Mouse (Mus musculus) c-Kit-positive CD71-positive TER-119-positive erythroid progenitor cells, embryonic 14.5 days (primary cell): ENCODE results near the gene AI464131.

Source experiments
- DNase-seq: peaks from one replicate; pipeline ENCODE4 v3.0.0-alpha.2; 2013; ENCODE audit warnings: low spot score

AI464131 gene

DNA sequence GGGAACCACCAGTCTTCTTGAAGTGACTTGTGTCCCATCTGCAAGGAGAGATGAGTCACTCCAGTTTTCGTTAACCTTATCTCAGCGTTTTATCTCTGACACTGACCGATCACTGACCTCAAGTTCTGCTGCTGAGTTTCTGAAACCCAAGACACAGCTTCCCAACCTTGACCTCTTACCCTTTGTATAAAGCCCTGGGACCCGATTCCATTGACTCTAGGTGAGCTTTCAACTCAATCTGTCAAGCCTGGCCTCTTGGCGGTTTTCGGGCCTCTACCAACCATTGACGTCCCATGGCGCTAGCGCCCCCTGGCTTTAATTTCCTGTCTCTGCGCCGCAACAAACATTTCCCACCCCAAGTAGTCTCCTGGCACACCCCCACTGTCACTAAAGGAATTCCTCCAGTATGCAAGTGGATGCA is 2.3 kb upstream of the AI464131 start:
- no peak for DNase-seq

- no peak for DNase-seq
These were observed 1.4 kb upstream of the AI464131 start for GRCm38 (mm10) chr4:41504325-41504724.

DNA sequence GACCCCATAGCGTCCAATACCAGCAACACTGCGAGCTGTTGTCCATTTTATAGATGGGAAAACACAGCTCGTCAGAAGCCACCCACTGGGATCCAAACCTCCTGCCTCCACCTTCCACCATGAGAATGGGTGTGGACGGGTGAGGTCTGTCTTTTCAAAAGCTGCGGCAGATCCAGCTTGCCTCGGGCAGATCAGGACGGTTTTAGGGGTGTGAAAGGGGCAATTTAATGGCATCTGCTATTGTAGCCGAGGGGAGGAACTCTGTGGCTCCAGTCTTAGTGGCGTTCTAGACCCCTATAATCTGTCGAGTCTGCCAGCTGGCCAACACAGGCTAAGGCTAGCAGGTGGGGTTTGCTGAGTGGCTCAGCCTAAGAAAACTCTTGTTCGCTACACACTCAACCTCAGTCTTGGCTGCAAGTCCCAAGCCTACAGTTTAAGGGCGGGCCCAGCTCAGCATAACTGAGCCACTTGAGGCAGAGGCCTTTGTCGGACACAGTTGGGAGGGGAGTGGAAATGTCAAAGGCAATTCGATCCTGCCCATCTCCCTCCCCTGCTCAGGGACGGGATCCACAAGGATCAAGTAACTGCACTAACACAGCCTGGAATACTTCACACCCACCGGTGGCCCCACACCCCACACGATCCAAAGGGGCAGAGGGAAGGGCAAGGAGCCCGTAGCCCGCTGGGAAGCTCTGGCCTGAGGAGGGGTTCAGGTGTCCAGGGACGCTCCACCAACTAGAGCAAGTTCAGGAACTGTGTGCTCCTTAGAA is 520 bp downstream of the AI464131 start:
- no peak for DNase-seq

GRCm38 (mm10) chr4:41500787-41501186 is 2.1 kb downstream of the AI464131 start:
- DNase-seq = no peak

GRCm38 (mm10) chr4:41499619-41500018 is 3.3 kb downstream of the AI464131 start:
- no peak for DNase-seq

DNA sequence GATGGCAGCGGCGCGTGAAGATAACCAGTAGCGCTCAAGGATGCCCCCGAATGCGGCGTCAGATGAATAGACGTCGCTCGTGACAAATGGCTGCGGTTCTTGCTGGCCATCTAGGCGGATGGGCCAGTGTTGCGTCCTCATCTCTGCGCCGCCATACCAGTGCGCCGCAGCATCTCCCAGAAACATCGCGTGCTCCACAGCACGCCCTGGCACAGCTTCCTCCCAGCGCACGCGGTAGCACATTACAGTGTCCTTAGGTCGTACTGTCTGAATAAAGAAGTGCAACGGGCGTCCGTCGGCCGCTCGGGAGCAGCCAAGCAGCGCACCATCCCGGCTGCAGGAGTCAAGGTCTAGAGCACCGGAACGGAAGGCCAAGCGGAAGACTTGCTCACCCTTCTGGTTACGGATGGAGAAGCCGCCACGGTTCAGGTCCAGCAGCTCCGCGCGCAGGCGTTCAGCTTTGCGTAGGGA is 3.9 kb downstream of the AI464131 start:
- DNase-seq = no peak

- DNase-seq = no peak
These were observed 4.7 kb downstream of the AI464131 start for GRCm38 (mm10) chr4:41497995-41498845.

GRCm38 (mm10) chr4:41497579-41497978 is 5.3 kb downstream of the AI464131 start:
- no peak for DNase-seq

DNA sequence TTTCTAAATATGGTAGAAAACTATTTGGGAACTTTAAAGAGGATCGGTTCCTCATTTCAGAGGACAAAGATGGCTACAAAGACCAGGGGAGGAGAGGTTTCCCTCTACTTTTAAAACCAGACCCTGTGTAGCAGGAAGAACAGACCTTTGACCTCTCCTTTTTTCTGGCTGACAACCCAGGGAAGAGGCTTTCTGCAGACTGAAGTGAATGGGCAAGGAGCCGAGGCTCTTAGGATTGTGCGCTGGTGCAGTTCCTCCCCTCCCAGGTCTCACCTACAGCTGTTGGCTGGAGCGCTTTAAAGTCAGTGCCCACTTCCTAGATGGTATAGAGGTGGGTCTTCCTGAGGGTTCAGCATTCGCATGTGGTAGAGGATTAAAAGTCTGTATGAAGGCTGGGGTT is 5.8 kb downstream of the AI464131 start:
- no peak for DNase-seq

GRCm38 (mm10) chr4:41495850-41496249 is 7.0 kb downstream of the AI464131 start:
- DNase-seq = no peak

DNA sequence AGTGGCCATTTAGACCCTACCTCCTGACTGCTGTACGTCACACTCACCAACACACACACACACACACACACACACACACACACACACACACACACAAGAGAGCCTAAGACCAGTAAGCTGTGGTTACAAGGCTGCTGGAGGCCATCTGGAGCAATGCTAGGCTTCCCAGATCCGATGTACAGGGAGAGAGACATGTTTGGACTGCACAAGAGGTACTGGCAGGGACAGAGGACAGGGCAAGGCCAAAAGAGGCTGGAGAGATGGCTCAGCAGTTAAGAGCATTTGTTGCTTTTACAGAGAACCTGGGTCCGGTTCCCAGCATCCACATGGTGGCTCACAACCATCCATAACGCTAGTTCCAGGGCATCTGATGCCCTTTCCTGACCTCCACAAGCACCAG is 7.8 kb downstream of the AI464131 start:
- no peak for DNase-seq

DNA sequence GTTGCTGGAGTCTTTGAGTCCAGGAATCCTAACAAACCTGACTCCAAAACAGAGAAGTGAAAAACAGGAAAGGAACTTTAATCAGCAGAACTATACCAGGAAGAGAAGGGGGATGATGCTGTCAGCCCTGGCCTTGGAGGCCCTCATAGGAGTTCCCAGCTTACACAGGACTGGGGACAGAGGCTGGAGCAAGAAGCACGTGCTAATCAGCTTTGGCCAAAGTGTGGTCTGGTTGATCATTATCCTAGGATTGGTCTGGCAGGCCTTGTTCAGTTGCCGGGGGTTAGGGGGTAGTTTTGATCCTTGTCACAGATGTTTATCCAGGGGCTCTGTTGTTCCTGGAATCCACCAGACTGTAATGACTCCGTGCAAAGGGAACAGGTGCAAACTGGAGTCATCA is 8.5 kb downstream of the AI464131 start:
- no peak for DNase-seq

DNA sequence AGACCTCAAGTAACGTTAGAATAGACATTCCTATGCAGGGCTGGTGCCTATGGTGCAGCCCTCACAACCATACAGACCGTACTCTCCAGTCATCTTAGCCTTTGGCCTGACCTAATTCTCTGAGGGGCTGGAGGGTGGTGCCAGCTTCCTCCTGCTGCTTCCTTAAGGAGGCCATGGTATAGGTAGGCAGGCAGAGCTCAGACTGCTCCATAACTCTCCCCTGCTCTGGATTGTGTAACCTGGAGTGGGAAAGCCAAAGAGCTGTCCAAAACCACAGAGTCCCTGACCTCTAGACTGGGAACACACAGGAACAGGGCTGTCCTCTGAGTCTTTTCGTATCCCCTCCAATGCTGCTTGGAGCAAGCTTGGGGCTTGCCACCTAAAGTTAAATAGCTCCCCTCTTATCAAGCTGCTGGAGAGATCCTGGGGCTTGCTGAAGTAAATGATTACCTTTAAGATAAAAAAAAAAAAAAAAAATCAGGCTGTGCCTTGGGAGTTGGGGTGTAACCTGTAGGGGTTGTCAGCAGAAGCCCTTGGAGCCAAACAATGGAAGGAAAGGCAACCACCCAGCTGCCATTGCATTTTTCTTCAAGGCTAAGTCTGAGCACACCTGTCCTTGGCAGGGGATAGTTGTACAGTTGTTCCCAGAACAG is 9.3 kb downstream of the AI464131 start:
- no peak for DNase-seq

DNA sequence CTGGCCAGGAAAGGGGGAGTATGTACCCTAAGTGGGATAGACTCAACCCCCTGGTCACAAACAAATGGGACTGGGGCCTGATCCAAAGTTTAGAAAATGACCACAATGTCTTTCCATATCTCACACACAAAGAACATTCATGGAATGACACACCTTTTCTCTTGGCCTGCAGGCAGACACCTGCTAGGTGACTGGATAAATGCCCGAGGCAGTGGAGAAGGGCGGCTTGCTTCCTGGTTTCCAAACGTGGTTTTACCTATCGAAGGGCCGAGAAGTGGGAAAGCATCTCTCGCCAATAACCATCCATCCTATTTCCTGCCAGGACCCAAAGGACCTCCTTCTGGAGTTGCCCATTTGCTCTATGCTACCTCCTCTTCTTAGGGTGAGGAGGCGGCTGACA is 9.9 kb downstream of the AI464131 start:
- DNase-seq = no peak

DNA sequence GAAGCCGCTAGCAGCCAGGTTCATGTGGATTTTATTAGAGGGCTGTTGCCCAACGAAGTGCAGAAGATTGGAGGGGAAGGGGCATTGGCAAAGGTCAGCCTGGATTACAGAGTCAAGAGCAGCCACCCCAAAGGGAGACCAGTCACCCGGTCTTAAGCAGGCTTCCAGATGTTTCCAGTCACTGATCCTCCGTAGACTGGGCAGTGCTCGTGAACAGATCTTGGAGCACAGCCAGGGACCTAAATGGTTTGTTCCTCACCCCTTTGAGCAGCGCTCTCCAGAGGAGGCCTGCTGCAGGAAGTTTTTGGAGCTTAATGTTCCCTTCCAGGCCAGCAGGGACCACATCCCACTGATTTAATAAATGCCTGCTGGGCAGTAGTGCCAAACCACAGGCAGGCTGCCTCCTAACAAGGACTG is 21.3 kb downstream of the AI464131 start:
- no peak for DNase-seq

DNA sequence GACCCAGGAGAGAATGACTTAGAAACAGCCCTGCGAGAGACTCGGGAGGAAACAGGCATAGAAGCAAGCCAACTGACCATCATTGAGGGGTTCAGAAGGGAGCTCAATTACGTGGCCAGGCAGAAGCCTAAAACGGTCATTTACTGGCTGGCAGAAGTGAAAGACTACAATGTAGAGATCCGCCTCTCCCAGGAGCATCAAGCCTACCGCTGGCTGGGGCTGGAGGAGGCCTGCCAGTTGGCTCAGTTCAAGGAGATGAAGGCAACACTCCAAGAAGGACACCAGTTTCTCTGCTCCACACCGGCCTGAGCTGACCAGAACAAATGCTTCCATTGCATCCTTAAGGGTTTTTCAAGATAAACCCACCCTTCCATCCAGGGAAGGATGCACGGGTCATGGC is 22.6 kb downstream of the AI464131 start:
- DNase-seq = no peak

DNA sequence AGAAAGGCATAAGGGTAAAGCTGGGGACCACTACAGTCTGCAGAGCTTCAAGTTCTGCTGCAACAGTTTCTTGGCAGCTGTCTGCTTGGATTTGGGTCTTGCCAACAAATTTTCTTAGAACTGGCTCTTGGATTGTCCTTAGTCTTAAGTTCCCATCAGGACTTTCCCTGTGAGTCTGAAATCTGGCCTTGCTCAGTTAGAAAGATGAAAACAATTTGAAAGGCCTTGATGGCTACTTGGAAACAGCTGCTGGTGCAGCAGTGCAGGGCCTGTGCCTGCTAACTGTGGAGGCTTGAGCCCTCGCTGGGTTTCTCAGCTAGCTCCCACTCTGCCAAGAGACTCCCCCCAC is 23.4 kb downstream of the AI464131 start:
- DNase-seq = no peak

DNA sequence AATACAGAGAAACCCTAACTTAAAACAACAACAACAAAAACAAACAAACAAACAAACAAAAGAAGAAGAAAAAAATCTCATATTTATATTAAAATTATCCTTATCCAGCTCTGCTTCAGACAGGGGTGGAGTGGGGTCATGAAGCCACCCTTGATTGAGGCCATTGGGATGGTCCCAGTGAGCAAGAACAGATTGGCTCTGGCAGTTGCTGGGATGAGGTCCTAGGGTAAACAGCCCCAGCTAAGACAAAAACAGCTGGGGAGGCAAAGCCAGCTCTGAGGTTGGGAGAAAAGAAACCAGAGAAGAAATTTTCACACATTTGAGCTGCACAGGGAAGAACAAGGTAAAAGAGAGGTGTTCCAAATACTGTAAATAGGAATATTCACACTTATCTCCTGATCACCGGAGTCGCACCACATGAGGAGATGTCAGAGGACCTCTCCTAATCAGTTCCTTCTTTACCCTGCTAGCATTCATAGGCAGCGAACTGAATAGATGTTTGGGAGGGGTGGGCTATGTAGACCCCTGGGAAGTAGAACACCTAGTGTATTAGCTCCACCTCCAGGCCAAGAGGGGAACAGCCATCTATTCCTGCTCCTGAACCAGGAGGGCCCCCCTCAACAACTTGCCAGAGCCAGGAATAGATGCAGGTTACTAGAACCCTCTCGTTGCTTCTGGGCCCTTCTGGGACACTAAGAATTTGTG is 24.0 kb downstream of the AI464131 start:
- no peak for DNase-seq

- DNase-seq = no peak
These were observed 25.2 kb downstream of the AI464131 start for GRCm38 (mm10) chr4:41477648-41478160.

- no peak for DNase-seq
These were observed 31.5 kb downstream of the AI464131 start for GRCm38 (mm10) chr4:41471384-41471689.

DNA sequence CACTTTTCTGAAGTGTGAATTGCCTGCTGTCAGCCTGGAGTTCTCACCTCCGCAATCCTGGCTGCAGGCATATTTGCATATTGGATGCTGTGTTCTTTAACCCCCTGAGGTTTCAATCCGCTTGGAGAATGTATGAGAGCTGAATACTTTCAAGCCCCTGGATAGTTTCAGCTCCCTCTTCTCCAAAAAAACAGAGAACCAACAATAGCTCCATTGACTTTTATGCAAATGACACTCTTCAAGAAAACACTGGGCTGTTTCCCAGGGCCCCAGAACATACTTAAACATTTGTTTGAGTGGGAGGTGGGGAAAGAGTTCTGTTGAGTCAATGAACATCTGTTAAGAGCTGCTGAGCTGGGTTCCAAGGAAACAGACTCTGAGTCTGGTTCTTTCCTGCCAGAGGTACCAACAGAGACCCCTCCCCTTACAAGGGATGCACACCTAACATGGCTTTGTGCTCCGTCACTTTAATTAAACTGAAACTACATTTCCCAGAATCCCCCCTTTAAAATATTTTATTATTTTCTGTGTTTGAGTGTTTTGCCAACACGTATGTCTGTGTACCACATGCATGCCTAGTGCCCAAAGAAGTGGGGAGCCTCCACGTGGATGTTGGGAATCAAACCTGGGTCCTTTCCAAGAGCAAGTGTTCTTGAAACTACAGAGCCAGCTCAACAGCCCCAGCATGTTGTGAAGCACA is 32.0 kb downstream of the AI464131 start:
- no peak for DNase-seq
